Mouse (Mus musculus) midbrain, embryonic 16.5 days (tissue): ENCODE measurements around the gene Cav3. TPM values are rescaled to one million over a fixed set of nuclear protein-coding genes. Genes with fewer than 3 reads are reported as not detected.

Experiments
- ATAC-seq: fragments of 200-750 bp; cut with Nextera tagmentation; 2 replicates; pipeline ENCODE4 v1.8.0; 2017; ENCODE audit warnings: moderate TSS enrichment
- H3K27ac ChIP-seq: fragments of 300-500 bp; sonication (generic); 2 replicates; pipeline ENCODE4 v1.5.1; 2014; ENCODE audit warnings: mild to moderate bottlenecking, low read length, mixed read lengths
- H3K27me3 ChIP-seq: fragments of 300-500 bp; sonication (generic); 2 replicates; pipeline ENCODE4 v1.6.1; 2014; ENCODE audit warnings: low read depth, low read length, mixed read lengths; ENCODE audit not compliant: control insufficient read depth, insufficient read depth
- H3K36me3 ChIP-seq: fragments of 300-500 bp; sonication (generic); 2 replicates; pipeline ENCODE4 v1.6.1; 2014; ENCODE audit warnings: mild to moderate bottlenecking, low read length, moderate library complexity, mixed read lengths; ENCODE audit not compliant: control insufficient read depth, insufficient read depth
- H3K4me1 ChIP-seq: fragments of 300-500 bp; sonication (generic); 2 replicates; pipeline ENCODE4 v1.6.1; 2014; ENCODE audit warnings: mild to moderate bottlenecking, low read length, mixed read lengths; ENCODE audit not compliant: control insufficient read depth, insufficient read depth
- H3K4me2 ChIP-seq: fragments of 300-500 bp; sonication (generic); 2 replicates; pipeline ENCODE4 v1.6.1; 2014; ENCODE audit warnings: mild to moderate bottlenecking, low read length, mixed read lengths
- H3K4me3 ChIP-seq: fragments of 300-500 bp; sonication (generic); 2 replicates; pipeline ENCODE4 v1.5.1; 2014; ENCODE audit warnings: low read depth, mild to moderate bottlenecking, low read length, moderate library complexity, mixed read lengths
- H3K9ac ChIP-seq: fragments of 300-500 bp; sonication (generic); 2 replicates; pipeline ENCODE4 v1.6.1; 2014; ENCODE audit warnings: low read depth, low read length, mixed read lengths
- H3K9me3 ChIP-seq: fragments of 300-500 bp; sonication (generic); replicated peaks from 2 replicates; pipeline ENCODE4 v1.6.1; 2014; ENCODE audit warnings: mild to moderate bottlenecking, low read length, mixed read lengths; ENCODE audit not compliant: control insufficient read depth, poor library complexity, severe bottlenecking
- WGBS: fragments of 180-500 bp; shearing (Covaris S2); extraction: QIAGEN DNeasy Blood & Tissue Kit; methylation state at CpG from one replicate; pipeline ENCODE4 v1.1.7; 2014; 5-methylcytosine and 5-hydroxymethylcytosine counted together
- polyA plus RNA-seq: library from polyadenylated mRNA; unstranded; fragments of >200 nt; fragmentation: Nextera tagmentation; extraction: Ambion mirVana; gene quantifications from 2 replicates; pipeline ENCODE4 v1.2.1, GENCODE M21; 2015

Cav3 gene
- polyA plus RNA-seq, 1 experiment from 2014 or later, result 0.16 TPM

DNA sequence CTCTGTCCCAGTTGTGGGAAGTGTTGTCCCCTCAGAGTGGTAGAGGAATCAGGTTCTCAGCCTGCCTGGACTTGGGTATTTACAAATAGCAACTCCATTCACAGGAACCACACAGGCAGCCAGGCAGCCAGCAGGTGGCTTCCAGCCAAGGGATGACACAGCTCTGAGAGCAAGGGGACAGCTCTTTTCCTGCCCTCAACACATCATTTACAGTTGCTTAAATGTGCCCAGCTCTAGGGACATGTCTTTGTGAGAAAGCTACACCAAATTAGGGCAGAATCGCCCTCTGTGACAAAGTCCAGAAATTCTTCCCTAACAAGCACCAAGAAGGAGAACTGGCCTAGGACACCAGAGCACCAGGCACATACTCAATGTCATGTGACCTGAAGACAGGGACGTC lies 41.9 kb downstream of the Cav3 start:
- Histone ChIP-seq H3K36me3 (no peaks in the 10 kb centered on the region), H3K27ac (no peak overlapping the region), H3K4me1 (no peaks in the 10 kb centered on the region), H3K9me3 (no peaks in the 10 kb centered on the region), H3K27me3 (no peaks in the 10 kb centered on the region), H3K9ac (no peak overlapping the region), H3K4me3 (no peak overlapping the region), H3K4me2 (no peak overlapping the region)
- ATAC-seq, result no peak
- WGBS, result 81% methylated on average over 2 of the region's 2 CpGs

GRCm38 (mm10) chr6:112507617-112508016 lies 48.3 kb downstream of the Cav3 start:
- Histone ChIP-seq H3K4me1 (no peaks in the 10 kb centered on the region), H3K9ac (no peak overlapping the region), H3K4me3 (no peak overlapping the region), H3K36me3 (no peaks in the 10 kb centered on the region), H3K27ac (no peak overlapping the region), H3K27me3 (peaks cover 3% of the 10 kb centered on the region), H3K4me2 (no peak overlapping the region), H3K9me3 (no peaks in the 10 kb centered on the region)
- 90% methylated on average over 2 of the region's 2 CpGs for WGBS
- no peak for ATAC-seq

GRCm38 (mm10) chr6:112509590-112510131 lies 50.4 kb downstream of the Cav3 start:
- Histone ChIP-seq H3K36me3 (no peaks in the 10 kb centered on the region), H3K27ac (no peak overlapping the region), H3K9me3 (no peaks in the 10 kb centered on the region), H3K9ac (no peak overlapping the region), H3K4me1 (no peaks in the 10 kb centered on the region), H3K27me3 (peaks cover 6% of the 10 kb centered on the region), H3K4me3 (no peak overlapping the region), H3K4me2 (no peak overlapping the region)
- ATAC-seq, result no peak
- WGBS, result 45% methylated on average over 2 of the region's 2 CpGs

- H3K36me3 ChIP-seq, result no peaks in the 10 kb centered on the region
- H3K9me3 ChIP-seq, result no peaks in the 10 kb centered on the region
- H3K4me3 ChIP-seq, result no peak overlapping the region
- no peak overlapping the region for H3K4me2 ChIP-seq
- peak; percentile 68 for ATAC-seq
- 11% methylated on average over 4 of the region's 4 CpGs for WGBS
- H3K27me3 ChIP-seq, result peaks cover 6% of the 10 kb centered on the region
- no peaks in the 10 kb centered on the region for H3K4me1 ChIP-seq
- H3K9ac ChIP-seq, result no peak overlapping the region
- H3K27ac ChIP-seq, result no peak overlapping the region
Measured at GRCm38 (mm10) chr6:112510346-112510745, 51.0 kb downstream of the Cav3 start.

- Histone ChIP-seq H3K9me3 (no peaks in the 10 kb centered on the region), H3K4me1 (0 out of 2 replicates have a peak, but pooled peaks cover 2% of the 10 kb centered on the region), H3K27ac (no peak overlapping the region), H3K9ac (no peak overlapping the region), H3K4me3 (no peak overlapping the region), H3K4me2 (no peak overlapping the region), H3K36me3 (no peaks in the 10 kb centered on the region), H3K27me3 (peaks cover 3% of the 10 kb centered on the region; the same call in 1 of the 2 replicates)
- no peak for ATAC-seq
- WGBS, result 87% methylated on average over 6 of the region's 6 CpGs
Measured at GRCm38 (mm10) chr6:112514591-112514990, 55.3 kb downstream of the Cav3 start.

DNA sequence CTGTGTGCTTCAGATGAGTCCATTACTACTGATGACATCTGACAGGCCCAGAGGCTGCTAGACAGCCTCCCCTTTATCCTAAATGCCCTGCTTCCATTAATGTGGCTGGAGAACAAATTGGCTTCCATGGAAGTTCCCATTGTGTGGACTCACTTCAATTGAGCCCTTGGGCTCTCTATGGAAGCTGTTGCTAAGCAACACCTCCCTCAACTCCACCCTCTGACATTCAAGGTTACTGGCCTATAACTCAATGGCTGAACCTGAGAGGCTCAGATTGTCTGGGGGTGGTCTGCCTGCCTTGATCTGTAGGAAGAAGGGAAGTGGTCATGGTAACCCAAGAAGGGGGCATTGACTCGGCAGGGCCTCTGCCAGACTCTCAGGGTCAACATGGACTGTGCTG lies 57.2 kb downstream of the Cav3 start:
- H3K9me3 ChIP-seq, result no peaks in the 10 kb centered on the region
- peak; percentile 60 for ATAC-seq
- no peaks in the 10 kb centered on the region for H3K36me3 ChIP-seq
- 7% methylated on average over 1 of the region's 1 CpGs for WGBS
- H3K27me3 ChIP-seq, result peaks cover 3% of the 10 kb centered on the region; the same call in 1 of the 2 replicates
- H3K4me1 ChIP-seq, result 0 out of 2 replicates have a peak, but pooled peaks cover 2% of the 10 kb centered on the region
- H3K9ac ChIP-seq, result no peak overlapping the region
- H3K27ac ChIP-seq, result no peak overlapping the region
- no peak overlapping the region for H3K4me2 ChIP-seq
- no peak overlapping the region for H3K4me3 ChIP-seq

DNA sequence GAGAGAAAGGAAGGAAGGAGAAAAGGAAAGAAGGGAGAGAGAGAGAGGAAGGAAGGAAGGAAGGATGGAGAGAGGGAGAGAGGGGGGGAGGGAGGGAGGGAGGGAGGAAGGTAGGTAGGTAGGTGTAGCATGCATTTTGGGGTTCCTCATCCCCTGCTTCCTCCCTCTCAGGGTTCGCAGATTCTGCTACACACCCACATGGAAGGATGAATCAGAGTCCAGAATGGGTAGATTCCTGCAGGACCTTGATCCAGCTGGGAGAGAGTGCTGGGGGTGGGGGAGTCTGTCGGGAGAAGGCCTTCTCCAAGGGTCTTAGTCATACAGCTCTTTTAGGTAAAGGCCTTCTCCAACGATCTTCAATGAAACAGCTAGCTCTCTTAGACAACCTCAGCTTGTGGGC lies 58.3 kb downstream of the Cav3 start:
- no peak for ATAC-seq
- H3K4me3 ChIP-seq, result no peak overlapping the region
- no peak overlapping the region for H3K4me2 ChIP-seq
- H3K36me3 ChIP-seq, result no peaks in the 10 kb centered on the region
- 0 out of 2 replicates have a peak, but pooled peaks cover 2% of the 10 kb centered on the region for H3K4me1 ChIP-seq
- H3K9ac ChIP-seq, result no peak overlapping the region
- peaks cover 3% of the 10 kb centered on the region; the same call in 1 of the 2 replicates for H3K27me3 ChIP-seq
- H3K9me3 ChIP-seq, result no peaks in the 10 kb centered on the region
- H3K27ac ChIP-seq, result no peak overlapping the region
- WGBS, result 78% methylated on average over 3 of the region's 3 CpGs

GRCm38 (mm10) chr6:112517991-112518390 lies 58.7 kb downstream of the Cav3 start:
- Histone ChIP-seq H3K4me1 (0 out of 2 replicates have a peak, but pooled peaks cover 2% of the 10 kb centered on the region), H3K27ac (no peak overlapping the region), H3K9ac (no peak overlapping the region), H3K4me2 (no peak overlapping the region), H3K9me3 (no peaks in the 10 kb centered on the region), H3K36me3 (no peaks in the 10 kb centered on the region), H3K4me3 (no peak overlapping the region), H3K27me3 (peaks cover 3% of the 10 kb centered on the region; the same call in 1 of the 2 replicates)
- ATAC-seq, result no peak
- 82% methylated on average over 3 of the region's 3 CpGs for WGBS
